ENCODE assay signal across 8 mouse cellular contexts in the genomic region with DNA sequence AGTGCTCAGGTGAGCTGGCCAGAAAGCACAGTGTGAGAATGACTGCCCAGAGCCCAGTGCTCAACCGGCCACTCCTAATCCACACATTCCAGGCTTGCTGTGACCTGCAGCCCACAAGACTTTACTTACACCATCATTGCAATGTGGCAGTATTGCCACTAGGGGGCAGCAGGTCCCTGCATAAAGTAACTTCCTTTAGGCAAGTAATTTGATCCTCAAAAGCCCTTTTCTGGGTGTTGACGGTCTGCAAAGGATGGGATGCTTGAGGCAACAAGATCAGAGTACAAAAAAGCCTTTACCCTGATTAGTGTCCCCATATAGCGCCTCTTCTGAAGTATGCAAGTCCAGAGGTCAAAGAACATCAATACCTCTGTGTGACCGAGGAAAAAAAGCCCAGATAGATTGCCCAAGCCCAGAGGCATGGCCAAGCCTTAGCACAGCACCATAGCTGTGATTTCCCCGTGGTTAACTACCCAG.
DNase-seq lines count a peak whose midpoint lies in the region; ATAC-seq and TF ChIP-seq lines count a peak whose summit lies in the region.

No protein-coding gene starts in this region.

- no peak overlapping the region for H3K9ac ChIP-seq in embryonic facial prominence, embryonic 11.5 days (replicated peaks; ENCODE audit: low read length)
- H3K9ac ChIP-seq in kidney, embryonic 15.5 days, result no peak overlapping the region
- H3K9ac ChIP-seq in liver, adult 2 months (ENCODE audit: low read depth, low read length), result no peak overlapping the region
- H3K9ac ChIP-seq in stomach, embryonic 14.5 days (replicated peaks; ENCODE audit: low read depth, low read length), result no peak overlapping the region

- H3K27me3 ChIP-seq in embryonic facial prominence, embryonic 11.5 days (ENCODE audit: control insufficient read depth, insufficient read depth, low read length), result no peaks in the 10 kb centered on the region
- H3K27me3 ChIP-seq in kidney, embryonic 15.5 days, result no peaks in the 10 kb centered on the region
- H3K27me3 ChIP-seq in liver, adult 2 months (ENCODE audit: control insufficient read depth, insufficient read depth, low read length), result no peaks in the 10 kb centered on the region
- no peaks in the 10 kb centered on the region for H3K27me3 ChIP-seq in stomach, embryonic 14.5 days (ENCODE audit: control insufficient read depth, insufficient read depth, low read length)

- DNase-seq in 3T3-L1 (ENCODE audit: low read depth, low spot score), result peak; percentile 92
- peak; percentile 74 for DNase-seq in adrenal gland, postnatal 25 days
- DNase-seq in embryonic facial prominence, embryonic 11.5 days (ENCODE audit: low spot score), result peak; percentile 93
- DNase-seq in heart, adult 18-20 months, result peak; percentile 66 to 87
- peak; percentile 60 for DNase-seq in liver, adult 2 months (ENCODE audit: extremely low read depth, low read depth, low spot score)
- DNase-seq in neural tube, embryonic 10.5 days (ENCODE audit: extremely low spot score, low spot score), result peak; percentile 89

- no peaks in the 10 kb centered on the region for H3K36me3 ChIP-seq in embryonic facial prominence, embryonic 11.5 days (replicated peaks; ENCODE audit: control insufficient read depth, insufficient read depth, low read depth, low read length)
- no peaks in the 10 kb centered on the region for H3K36me3 ChIP-seq in kidney, embryonic 15.5 days
- H3K36me3 ChIP-seq in liver, adult 2 months (ENCODE audit: control insufficient read depth, insufficient read depth, low read length), result no peaks in the 10 kb centered on the region
- H3K36me3 ChIP-seq in stomach, embryonic 14.5 days (ENCODE audit: control insufficient read depth, insufficient read depth, low read length), result no peaks in the 10 kb centered on the region

- H3K4me3 ChIP-seq in embryonic facial prominence, embryonic 11.5 days (ENCODE audit: low read depth, low read length), result no peak overlapping the region
- H3K4me3 ChIP-seq in kidney, embryonic 15.5 days (replicated peaks), result no peak overlapping the region
- no peak overlapping the region for H3K4me3 ChIP-seq in liver, adult 2 months (ENCODE audit: insufficient read depth, low read depth, low read length)
- H3K4me3 ChIP-seq in stomach, embryonic 14.5 days (ENCODE audit: low read depth, low read length), result no peak overlapping the region

- no peaks in the 10 kb centered on the region for H3K9me3 ChIP-seq in embryonic facial prominence, embryonic 11.5 days (replicated peaks; ENCODE audit: control insufficient read depth, low read length)
- H3K9me3 ChIP-seq in kidney, embryonic 15.5 days (replicated peaks), result no peaks in the 10 kb centered on the region
- H3K9me3 ChIP-seq in stomach, embryonic 14.5 days (ENCODE audit: control insufficient read depth, low read depth, low read length), result no peaks in the 10 kb centered on the region

- H3K4me2 ChIP-seq in embryonic facial prominence, embryonic 11.5 days (ENCODE audit: low read depth, low read length), result no peak overlapping the region
- H3K4me2 ChIP-seq in kidney, embryonic 15.5 days, result no peak overlapping the region
- H3K4me2 ChIP-seq in stomach, embryonic 14.5 days (replicated peaks; ENCODE audit: low read depth, low read length), result no peak overlapping the region

- no peak for TF ChIP-seq POLR2A in liver, adult 2 months (IDR thresholded peaks at IDR 0.05; ENCODE audit: extremely low read depth, insufficient read depth, low read length)

- 12% methylated on average over 5 of the region's 5 CpGs for WGBS in embryonic facial prominence, embryonic 11.5 days
- WGBS in kidney, embryonic 15.5 days, result 11% methylated on average over 5 of the region's 5 CpGs
- WGBS in liver, adult 2 months, result 11% methylated on average over 5 of the region's 5 CpGs
- WGBS in stomach, embryonic 14.5 days, result 12% methylated on average over 5 of the region's 5 CpGs

- no peak overlapping the region for H3K27ac ChIP-seq in embryonic facial prominence, embryonic 11.5 days (replicated peaks; ENCODE audit: low read depth, low read length)
- no peak overlapping the region for H3K27ac ChIP-seq in kidney, embryonic 15.5 days
- H3K27ac ChIP-seq in liver, adult 2 months (replicated peaks; ENCODE audit: insufficient read depth, low read depth, low read length), result no peak overlapping the region
- no peak overlapping the region for H3K27ac ChIP-seq in stomach, embryonic 14.5 days (ENCODE audit: low read length)

- H3K4me1 ChIP-seq in embryonic facial prominence, embryonic 11.5 days (ENCODE audit: control insufficient read depth, insufficient read depth, low read length), result no peaks in the 10 kb centered on the region
- peaks cover 15% of the 10 kb centered on the region for H3K4me1 ChIP-seq in kidney, embryonic 15.5 days
- no peaks in the 10 kb centered on the region for H3K4me1 ChIP-seq in liver, adult 2 months (ENCODE audit: control insufficient read depth, insufficient read depth, low read length)
- H3K4me1 ChIP-seq in stomach, embryonic 14.5 days (ENCODE audit: control insufficient read depth, insufficient read depth, low read length), result peaks cover 5% of the 10 kb centered on the region

- no peaks in the 10 kb centered on the region for H3K79me2 ChIP-seq in liver, adult 2 months (ENCODE audit: control insufficient read depth, insufficient read depth, low read length)

- peak; percentile 68 for TF ChIP-seq CTCF in liver, adult 2 months (IDR thresholded peaks at IDR 0.05; ENCODE audit: low read depth, low read length)

- ATAC-seq in embryonic facial prominence, embryonic 11.5 days (replicated peaks; ENCODE audit: insufficient number of reproducible peaks, low FRiP score, low TSS enrichment, low read depth), result peak; percentile 72; the same call in 1 of the 2 replicates
- peak; percentile 68 for ATAC-seq in kidney, embryonic 15.5 days (replicated peaks; ENCODE audit: low FRiP score)
- peak; percentile 80; the same call in 1 of the 2 replicates for ATAC-seq in stomach, embryonic 14.5 days (ENCODE audit: insufficient number of reproducible peaks, insufficient read depth, low FRiP score, low read depth)
